Mouse (Mus musculus) adrenal gland, postnatal 36 days (tissue): Measurements from ENCODE around the gene Nicn1. TPM values are rescaled to one million over a fixed set of nuclear protein-coding genes. Genes with fewer than 3 reads are reported as not detected.
A peak's percentile ranks its signal among the peaks of the same experiment; 100 is the strongest.
"Not testable (repeated sequence)": the region's sequence is repeated elsewhere in the genome, so short reads cannot be mapped to it uniquely, and the experiment has no call there.

Experiments
- DNase-seq, 2 experiments: peaks; one replicate each; pipeline ENCODE4 v3.0.0; 2021; ENCODE audit warnings: mixed read lengths in 1 of 2
- total RNA-seq, 2 experiments: library from RNA; stranded (reverse); gene quantifications; 2 replicates each; pipeline ENCODE4 v1.2.3; 2021

The Nicn1 gene
- total RNA-seq, 2 experiments from 2014 or later: 17.1 TPM

GRCm38 (mm10) chr9:108278697-108279450, 11.4 kb upstream of the Nicn1 start:
- DNase-seq: peak; percentile 46 to 54

GRCm38 (mm10) chr9:108280071-108280828, 10.0 kb upstream of the Nicn1 start:
- peak; percentile 71 to 76 for DNase-seq

- peak; percentile 74 to 86 for DNase-seq
These were observed 5.8 kb upstream of the Nicn1 start for GRCm38 (mm10) chr9:108284410-108284809.

- DNase-seq: not testable (repeated sequence)
These were observed 2.5 kb upstream of the Nicn1 start for GRCm38 (mm10) chr9:108287526-108288238.

GRCm38 (mm10) chr9:108289347-108289746, 882 bp upstream of the Nicn1 start:
- no peak for DNase-seq

DNA sequence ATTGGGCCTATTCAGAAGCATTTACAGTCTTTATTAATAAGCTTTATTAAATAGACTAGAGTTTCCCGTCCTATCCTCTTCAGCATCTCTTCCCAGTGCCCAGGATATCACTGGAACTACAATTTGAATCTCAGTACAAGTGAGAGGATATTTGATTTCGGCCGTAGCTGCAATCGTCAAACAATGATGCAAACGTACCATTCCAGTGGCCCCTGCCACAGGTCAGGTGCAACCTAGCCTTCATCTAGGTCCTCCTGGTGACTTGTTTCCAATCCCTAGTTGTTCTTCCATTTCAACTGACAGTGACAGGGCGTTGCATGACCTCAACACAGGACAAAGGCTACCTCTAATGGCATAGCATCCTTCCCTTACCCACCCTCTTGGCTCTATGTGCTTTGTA, 544 bp downstream of the Nicn1 start:
- no peak for DNase-seq

DNA sequence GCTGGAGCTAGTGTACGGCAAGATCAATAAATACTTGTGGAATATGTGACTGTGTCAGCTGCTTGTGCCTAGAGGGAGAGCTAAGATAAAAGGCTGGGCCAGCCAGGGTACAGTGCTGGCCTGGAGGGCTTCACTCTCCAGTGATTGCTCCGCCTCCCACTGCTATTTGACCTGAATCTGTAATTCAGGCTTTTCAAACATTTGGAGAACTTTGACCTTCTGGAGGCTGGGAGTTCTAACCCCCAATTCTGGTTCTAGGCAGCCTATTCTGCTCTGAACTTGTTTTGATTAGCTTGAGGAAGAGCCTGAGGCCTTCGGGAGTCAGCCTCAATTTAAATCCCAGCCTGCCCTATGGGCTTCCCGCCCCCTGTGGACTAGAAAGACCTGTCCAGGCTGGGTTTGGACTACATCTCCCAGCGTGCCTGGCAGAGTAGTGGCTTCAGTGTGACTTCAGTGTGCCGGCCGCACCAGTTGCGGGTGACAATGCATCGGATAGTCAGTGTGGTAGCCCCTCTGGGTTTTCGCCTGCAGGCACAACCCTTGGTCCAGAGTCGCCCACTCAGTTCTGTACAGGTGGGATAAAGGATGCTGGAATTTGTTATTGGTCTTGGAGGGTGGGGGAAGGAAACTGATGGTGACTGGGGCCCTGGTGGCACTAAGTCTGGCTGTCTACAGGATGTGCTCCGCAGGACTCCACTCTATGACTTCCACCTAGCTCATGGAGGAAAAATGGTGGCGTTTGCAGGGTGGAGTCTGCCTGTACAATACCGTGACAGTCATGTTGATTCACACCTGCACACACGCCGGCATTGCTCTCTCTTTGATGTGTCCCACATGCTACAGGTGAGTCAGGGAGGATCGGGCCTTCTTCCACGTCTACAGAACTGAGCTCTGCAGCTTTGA, 6.5 kb downstream of the Nicn1 start, which contains the start of gene Amt:
Gene Amt, plus strand, starts transcription at position 401 of the 903 bp plus-strand sequence.
- DNase-seq: peak in 1 of 2 experiments; percentile 18

DNA sequence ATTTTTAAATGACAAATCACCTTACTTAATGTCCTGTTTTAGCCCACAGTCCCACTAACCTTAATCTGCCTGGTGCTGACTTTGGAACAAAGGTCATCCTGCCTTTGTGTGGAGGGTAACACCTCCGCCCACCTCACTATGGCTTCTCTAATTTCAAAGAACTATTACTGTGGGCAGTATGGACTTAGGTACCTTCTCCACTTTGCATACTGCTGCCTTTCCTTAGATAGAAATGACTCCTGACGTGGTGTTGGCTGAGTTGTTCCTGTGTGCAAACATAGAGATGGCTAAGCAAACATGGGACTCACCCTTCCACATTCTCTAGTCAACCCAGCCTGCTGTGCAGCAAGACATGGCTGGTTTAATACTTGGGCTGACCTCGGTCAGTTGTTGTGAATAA, 11.6 kb downstream of the Nicn1 start:
- DNase-seq: no peak

DNA sequence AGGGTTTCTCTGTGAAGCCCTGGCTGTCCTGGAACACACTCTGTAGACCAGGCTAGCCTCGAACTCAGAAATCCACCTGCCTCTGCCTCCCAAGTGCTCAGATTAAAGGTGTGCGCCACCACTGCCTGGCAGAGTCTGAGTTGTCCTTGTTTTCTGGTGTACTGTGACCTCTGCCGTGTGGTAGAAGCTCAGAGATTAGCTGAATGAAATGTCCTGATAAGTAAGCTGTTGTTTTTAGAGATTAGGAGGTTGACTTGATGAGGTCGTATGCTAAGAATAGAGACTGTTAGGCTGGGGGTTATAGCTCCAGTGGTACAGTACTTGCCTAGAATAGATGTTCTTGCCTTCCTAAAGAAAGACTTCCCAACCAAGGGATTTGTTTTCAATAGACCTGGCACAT, 14.5 kb downstream of the Nicn1 start:
- no peak for DNase-seq

DNA sequence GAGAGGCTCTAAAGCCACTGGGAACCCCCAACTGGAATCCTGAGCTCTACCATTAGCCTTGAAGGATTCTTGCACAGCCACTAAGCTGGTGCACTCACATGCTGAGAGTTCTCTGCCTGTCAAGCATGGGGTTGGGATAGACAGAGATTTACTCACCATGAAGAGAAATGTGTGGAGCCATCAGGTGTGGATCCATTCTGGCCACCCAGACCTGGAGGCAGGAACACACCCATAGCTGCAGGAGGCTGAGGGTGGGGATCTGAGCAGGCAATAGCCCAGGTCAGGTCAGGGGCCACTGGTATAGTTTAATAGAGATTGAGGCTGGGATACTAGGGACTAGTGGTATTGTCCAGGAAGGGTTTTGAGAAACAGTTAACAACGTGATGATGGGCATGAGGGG, 14.9 kb downstream of the Nicn1 start:
- no peak for DNase-seq

DNA sequence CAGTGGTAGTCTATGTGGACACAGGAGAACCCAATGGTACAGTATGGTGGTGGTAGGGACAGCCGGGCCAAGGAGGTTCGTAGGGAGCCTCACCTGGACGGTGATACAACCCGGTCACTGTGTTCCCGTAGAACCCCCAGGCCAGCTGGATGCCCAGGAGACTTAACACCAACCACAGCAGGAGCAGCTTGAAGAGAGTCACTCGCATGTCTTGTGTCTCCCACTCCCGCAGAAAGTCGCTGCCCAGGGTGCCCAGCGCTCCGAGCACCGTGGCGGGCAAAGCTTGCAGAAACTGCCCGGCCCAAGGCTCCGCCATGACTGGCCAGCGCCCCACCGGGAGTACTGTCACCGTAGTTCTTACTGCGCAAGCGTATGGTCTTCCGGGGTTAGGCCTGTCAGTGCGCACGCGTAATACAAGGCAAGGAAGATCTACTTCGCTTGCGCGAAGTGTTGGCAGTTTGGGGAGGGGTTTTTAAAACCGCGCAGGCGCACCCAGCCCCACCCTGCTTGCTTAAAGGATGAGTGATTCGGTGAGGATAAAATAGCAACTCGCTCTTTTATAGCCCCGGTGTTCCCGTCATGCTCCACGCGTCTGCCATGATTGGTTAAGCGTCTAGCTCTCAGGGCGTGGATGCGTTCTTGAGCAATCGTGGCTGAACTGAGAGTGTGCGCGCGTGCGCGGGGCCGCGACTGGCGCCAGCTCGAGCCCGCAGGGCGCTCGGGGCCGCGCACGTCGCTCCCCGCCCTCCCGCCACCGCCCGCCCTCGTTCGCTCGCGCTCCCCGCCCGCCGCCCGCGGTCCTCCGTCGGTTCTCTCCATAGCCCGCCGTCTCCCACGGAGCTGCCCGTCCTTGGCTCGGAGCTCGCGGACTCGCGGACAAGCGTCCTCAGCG, 15.6 kb downstream of the Nicn1 start, which contains the start of the genes Rhoa and Tcta:
Gene Rhoa, plus strand, starts transcription at position 501 of the 892 bp plus-strand sequence.
Gene Tcta, minus strand, starts transcription at position 532 of the 892 bp plus-strand sequence.
- peak; percentile 98 for DNase-seq

GRCm38 (mm10) chr9:108306571-108306980, 16.3 kb downstream of the Nicn1 start:
- DNase-seq: peak; percentile 90 to 94

GRCm38 (mm10) chr9:108307021-108307807, 17.0 kb downstream of the Nicn1 start:
- no peak for DNase-seq

DNA sequence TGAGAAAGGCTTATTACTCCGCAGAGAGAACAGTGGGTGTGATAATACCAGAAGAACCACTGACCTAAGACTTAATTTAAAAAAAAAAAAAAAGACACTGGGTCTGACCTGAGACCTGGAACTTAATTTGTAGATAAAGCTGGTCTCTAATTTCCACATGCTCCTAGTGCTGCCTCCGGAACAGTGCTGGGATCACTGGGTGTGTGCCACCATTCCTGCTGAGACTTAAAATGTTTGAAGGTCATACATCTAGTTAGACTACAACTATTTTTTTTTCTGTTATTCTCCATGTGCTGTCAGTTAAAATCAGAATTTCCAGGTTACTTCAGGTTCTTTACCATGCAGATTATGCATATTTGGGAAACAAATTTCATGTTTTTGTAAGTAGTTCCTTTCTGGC, 17.9 kb downstream of the Nicn1 start:
- no peak for DNase-seq

DNA sequence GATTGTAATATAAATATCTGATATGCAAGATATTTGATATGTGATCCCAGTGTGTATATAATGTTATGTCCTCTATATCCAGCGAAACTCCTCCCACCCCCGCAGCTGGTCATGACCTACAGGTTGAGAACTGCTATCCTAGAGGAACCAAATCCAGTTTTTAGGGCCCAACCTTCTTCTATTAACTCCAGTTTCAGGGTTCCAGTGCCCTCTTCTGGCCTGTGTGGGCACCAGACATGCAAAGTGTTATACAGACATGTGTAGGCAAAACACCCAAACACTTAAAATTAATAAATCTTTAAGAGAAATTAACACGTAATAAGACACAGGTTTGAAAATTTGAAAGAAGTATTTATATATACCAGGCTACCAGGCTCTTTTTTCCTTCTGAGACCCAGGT, 27.3 kb downstream of the Nicn1 start:
- peak in 1 of 2 experiments; percentile 37 for DNase-seq

DNA sequence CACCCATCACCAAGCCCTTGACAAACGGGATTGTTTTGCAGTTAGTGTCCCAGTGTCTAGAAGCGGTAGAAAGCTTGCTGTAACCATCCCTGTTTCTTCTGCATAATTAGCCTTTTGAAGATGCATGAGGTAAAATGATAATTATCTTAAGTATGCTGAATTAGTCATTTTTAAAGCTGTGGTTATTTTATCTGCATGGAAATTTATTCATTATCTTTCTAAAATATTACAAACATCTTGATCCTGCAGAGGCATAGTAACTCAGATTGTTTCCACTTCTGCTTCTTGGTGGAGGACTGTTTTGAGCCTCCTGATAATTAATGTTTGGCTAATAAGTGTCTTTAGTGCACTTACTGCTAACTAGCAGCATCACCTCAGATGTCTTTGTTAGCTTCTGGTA, 28.2 kb downstream of the Nicn1 start:
- DNase-seq: no peak

GRCm38 (mm10) chr9:108322054-108322453, 31.8 kb downstream of the Nicn1 start:
- not testable (repeated sequence) for DNase-seq

GRCm38 (mm10) chr9:108324784-108325183, 34.6 kb downstream of the Nicn1 start:
- no peak for DNase-seq

- no peak for DNase-seq
These were observed 35.6 kb downstream of the Nicn1 start for GRCm38 (mm10) chr9:108325811-108326210.
